Mouse (Mus musculus): ENCODE measurements around the gene Unkl. TPM values are rescaled to one million over a fixed set of nuclear protein-coding genes. Genes with fewer than 3 reads are reported as not detected.

The Unkl gene
- polyA plus RNA-seq, 1 experiment from 2014 or later, result 5.7 TPM

- 76% methylated on average over 3 of the region's 3 CpGs for WGBS
- no peak overlapping the region for H3K4me3 ChIP-seq (ENCODE audit: low read depth, low read length)
- H3K27ac ChIP-seq (ENCODE audit: low read length), result no peak overlapping the region
- H3K9me3 ChIP-seq (ENCODE audit: control insufficient read depth, low read depth, low read length), result no peaks in the 10 kb centered on the region
- no peak overlapping the region for H3K4me2 ChIP-seq (replicated peaks; ENCODE audit: low read depth, low read length)
- H3K36me3 ChIP-seq (ENCODE audit: control insufficient read depth, insufficient read depth, low read length), result no peaks in the 10 kb centered on the region
- no peaks in the 10 kb centered on the region for H3K4me1 ChIP-seq (ENCODE audit: control insufficient read depth, insufficient read depth, low read length)
- H3K27me3 ChIP-seq (ENCODE audit: control insufficient read depth, insufficient read depth, low read length), result no peaks in the 10 kb centered on the region
- H3K9ac ChIP-seq (replicated peaks; ENCODE audit: low read depth, low read length), result no peak overlapping the region
- ATAC-seq (ENCODE audit: insufficient number of reproducible peaks, insufficient read depth, low FRiP score, low read depth), result no peak
Measured at GRCm38 (mm10) chr17:25172558-25172957, 15.6 kb upstream of the Unkl start.

- 0 out of 2 replicates have a peak within 1 kb of the TSS, but pooled peaks have one; percentile 11 for H3K4me2 ChIP-seq (replicated peaks; ENCODE audit: low read depth, low read length)
- peak; percentile 93 for ATAC-seq (ENCODE audit: insufficient number of reproducible peaks, insufficient read depth, low FRiP score, low read depth)
- peak within 1 kb of the TSS; percentile 40; the same call in 1 of the 2 replicates for H3K27ac ChIP-seq (ENCODE audit: low read length)
- no peaks in the 10 kb centered on the region for H3K9me3 ChIP-seq (ENCODE audit: control insufficient read depth, low read depth, low read length)
- 55% methylated on average over 9 of the region's 9 CpGs for WGBS
- H3K4me3 ChIP-seq (ENCODE audit: low read depth, low read length), result no peak within 1 kb of the TSS
- no peaks in the 10 kb centered on the region for H3K4me1 ChIP-seq (ENCODE audit: control insufficient read depth, insufficient read depth, low read length)
- H3K36me3 ChIP-seq (ENCODE audit: control insufficient read depth, insufficient read depth, low read length), result no peaks in the 10 kb centered on the region
- no peaks in the 10 kb centered on the region for H3K27me3 ChIP-seq (ENCODE audit: control insufficient read depth, insufficient read depth, low read length)
- H3K9ac ChIP-seq (replicated peaks; ENCODE audit: low read depth, low read length), result 0 out of 2 replicates have a peak within 1 kb of the TSS, but pooled peaks have one; percentile 6
Measured at GRCm38 (mm10) chr17:25175411-25175810, 12.8 kb upstream of the Unkl start, which contains the start of gene Gm38655. Gene Gm38655 (minus strand): TSS chr17:25175471.

GRCm38 (mm10) chr17:25183232-25183631 lies 5.0 kb upstream of the Unkl start:
- no peak for ATAC-seq (ENCODE audit: insufficient number of reproducible peaks, insufficient read depth, low FRiP score, low read depth)
- Histone ChIP-seq H3K4me3 (ENCODE audit: low read depth, low read length) (peak overlapping the region; percentile 86; the same call in 1 of the 2 replicates), H3K27ac (ENCODE audit: low read length) (no peak overlapping the region), H3K36me3 (ENCODE audit: control insufficient read depth, insufficient read depth, low read length) (no peaks in the 10 kb centered on the region; the same call in 1 of the 2 replicates), H3K4me2 (replicated peaks; ENCODE audit: low read depth, low read length) (no peak overlapping the region), H3K9me3 (ENCODE audit: control insufficient read depth, low read depth, low read length) (no peaks in the 10 kb centered on the region), H3K4me1 (ENCODE audit: control insufficient read depth, insufficient read depth, low read length) (no peaks in the 10 kb centered on the region), H3K27me3 (ENCODE audit: control insufficient read depth, insufficient read depth, low read length) (no peaks in the 10 kb centered on the region), H3K9ac (replicated peaks; ENCODE audit: low read depth, low read length) (no peak overlapping the region)

- H3K27ac ChIP-seq (ENCODE audit: low read length), result peak within 1 kb of the TSS; percentile 67
- WGBS, result under 1% methylated on average over 50 of the region's 50 CpGs
- no peaks in the 10 kb centered on the region for H3K9me3 ChIP-seq (ENCODE audit: control insufficient read depth, low read depth, low read length)
- ATAC-seq (ENCODE audit: insufficient number of reproducible peaks, insufficient read depth, low FRiP score, low read depth), result peak; percentile 82
- peaks cover under 1% of the 10 kb centered on the region for H3K4me1 ChIP-seq (ENCODE audit: control insufficient read depth, insufficient read depth, low read length)
- H3K4me2 ChIP-seq (replicated peaks; ENCODE audit: low read depth, low read length), result peak within 1 kb of the TSS; percentile 93
- H3K27me3 ChIP-seq (ENCODE audit: control insufficient read depth, insufficient read depth, low read length), result no peaks in the 10 kb centered on the region
- peak within 1 kb of the TSS; percentile 86 for H3K4me3 ChIP-seq (ENCODE audit: low read depth, low read length)
- H3K9ac ChIP-seq (replicated peaks; ENCODE audit: low read depth, low read length), result peak within 1 kb of the TSS; percentile 73
- H3K36me3 ChIP-seq (ENCODE audit: control insufficient read depth, insufficient read depth, low read length), result no peaks in the 10 kb centered on the region; the same call in 1 of the 2 replicates
Measured at GRCm38 (mm10) chr17:25184129-25184691, 4.0 kb upstream of the Unkl start, which contains the start of gene BC003965. Gene BC003965 (plus strand): TSS chr17:25184554.

- peak overlapping the region; percentile 84 for H3K4me2 ChIP-seq (replicated peaks; ENCODE audit: low read depth, low read length)
- peak overlapping the region; percentile 86 for H3K4me3 ChIP-seq (ENCODE audit: low read depth, low read length)
- no peaks in the 10 kb centered on the region; the same call in 1 of the 2 replicates for H3K36me3 ChIP-seq (ENCODE audit: control insufficient read depth, insufficient read depth, low read length)
- 6% methylated on average over 17 of the region's 17 CpGs for WGBS
- H3K9me3 ChIP-seq (ENCODE audit: control insufficient read depth, low read depth, low read length), result no peaks in the 10 kb centered on the region
- H3K27ac ChIP-seq (ENCODE audit: low read length), result peak overlapping the region; percentile 45; the same call in 1 of the 2 replicates
- H3K27me3 ChIP-seq (ENCODE audit: control insufficient read depth, insufficient read depth, low read length), result no peaks in the 10 kb centered on the region
- H3K4me1 ChIP-seq (ENCODE audit: control insufficient read depth, insufficient read depth, low read length), result peaks cover 8% of the 10 kb centered on the region
- 0 out of 2 replicates have a peak, but pooled peaks have one; percentile 1 for ATAC-seq (ENCODE audit: insufficient number of reproducible peaks, insufficient read depth, low FRiP score, low read depth)
- peak overlapping the region; percentile 73 for H3K9ac ChIP-seq (replicated peaks; ENCODE audit: low read depth, low read length)
Measured at GRCm38 (mm10) chr17:25184961-25185360, 3.2 kb upstream of the Unkl start.

- 11% methylated on average over 11 of the region's 11 CpGs for WGBS
- H3K4me3 ChIP-seq (ENCODE audit: low read depth, low read length), result peak overlapping the region; percentile 95
- no peaks in the 10 kb centered on the region for H3K27me3 ChIP-seq (ENCODE audit: control insufficient read depth, insufficient read depth, low read length)
- no peaks in the 10 kb centered on the region for H3K9me3 ChIP-seq (ENCODE audit: control insufficient read depth, low read depth, low read length)
- ATAC-seq (ENCODE audit: insufficient number of reproducible peaks, insufficient read depth, low FRiP score, low read depth), result no peak
- peak overlapping the region; percentile 82 for H3K4me2 ChIP-seq (replicated peaks; ENCODE audit: low read depth, low read length)
- H3K36me3 ChIP-seq (ENCODE audit: control insufficient read depth, insufficient read depth, low read length), result peaks cover 15% of the 10 kb centered on the region
- H3K4me1 ChIP-seq (ENCODE audit: control insufficient read depth, insufficient read depth, low read length), result peaks cover 9% of the 10 kb centered on the region
- peak overlapping the region; percentile 69; the same call in 1 of the 2 replicates for H3K27ac ChIP-seq (ENCODE audit: low read length)
- peak overlapping the region; percentile 84 for H3K9ac ChIP-seq (replicated peaks; ENCODE audit: low read depth, low read length)
Measured at GRCm38 (mm10) chr17:25187784-25188149, 430 bp upstream of the Unkl start.

- Histone ChIP-seq H3K4me3 (ENCODE audit: low read depth, low read length) (peak overlapping the region; percentile 95), H3K27ac (ENCODE audit: low read length) (no peak overlapping the region), H3K9me3 (ENCODE audit: control insufficient read depth, low read depth, low read length) (no peaks in the 10 kb centered on the region), H3K4me2 (replicated peaks; ENCODE audit: low read depth, low read length) (peak overlapping the region; percentile 82), H3K36me3 (ENCODE audit: control insufficient read depth, insufficient read depth, low read length) (peaks cover 16% of the 10 kb centered on the region), H3K9ac (replicated peaks; ENCODE audit: low read depth, low read length) (peak overlapping the region; percentile 84), H3K27me3 (ENCODE audit: control insufficient read depth, insufficient read depth, low read length) (no peaks in the 10 kb centered on the region), H3K4me1 (ENCODE audit: control insufficient read depth, insufficient read depth, low read length) (peaks cover 9% of the 10 kb centered on the region)
- ATAC-seq (ENCODE audit: insufficient number of reproducible peaks, insufficient read depth, low FRiP score, low read depth), result no peak
- 7% methylated on average over 15 of the region's 16 CpGs for WGBS
Measured at GRCm38 (mm10) chr17:25189091-25189490, 894 bp downstream of the Unkl start.

GRCm38 (mm10) chr17:25202401-25202800 lies 14.2 kb downstream of the Unkl start:
- 94% methylated on average over 4 of the region's 4 CpGs for WGBS
- Histone ChIP-seq H3K4me3 (ENCODE audit: low read depth, low read length) (no peak overlapping the region), H3K27ac (ENCODE audit: low read length) (no peak overlapping the region), H3K9me3 (ENCODE audit: control insufficient read depth, low read depth, low read length) (no peaks in the 10 kb centered on the region), H3K4me1 (ENCODE audit: control insufficient read depth, insufficient read depth, low read length) (no peaks in the 10 kb centered on the region), H3K36me3 (ENCODE audit: control insufficient read depth, insufficient read depth, low read length) (peaks cover 58% of the 10 kb centered on the region), H3K27me3 (ENCODE audit: control insufficient read depth, insufficient read depth, low read length) (no peaks in the 10 kb centered on the region), H3K9ac (replicated peaks; ENCODE audit: low read depth, low read length) (no peak overlapping the region), H3K4me2 (replicated peaks; ENCODE audit: low read depth, low read length) (no peak overlapping the region)
- ATAC-seq (ENCODE audit: insufficient number of reproducible peaks, insufficient read depth, low FRiP score, low read depth), result no peak
